Mouse (Mus musculus) ES-Bruce4 (cell line): ENCODE results near the gene Ces2a.

Experiments
- CTCF ChIP-seq: IDR thresholded peaks from one replicate; pipeline ENCODE4 v1.8.1; 2011; ENCODE audit warnings: low read depth, low read length
- POLR2A ChIP-seq: IDR thresholded peaks from one replicate; pipeline ENCODE4 v1.8.1; 2011; ENCODE audit warnings: low read length; ENCODE audit not compliant: insufficient read depth

DNA sequence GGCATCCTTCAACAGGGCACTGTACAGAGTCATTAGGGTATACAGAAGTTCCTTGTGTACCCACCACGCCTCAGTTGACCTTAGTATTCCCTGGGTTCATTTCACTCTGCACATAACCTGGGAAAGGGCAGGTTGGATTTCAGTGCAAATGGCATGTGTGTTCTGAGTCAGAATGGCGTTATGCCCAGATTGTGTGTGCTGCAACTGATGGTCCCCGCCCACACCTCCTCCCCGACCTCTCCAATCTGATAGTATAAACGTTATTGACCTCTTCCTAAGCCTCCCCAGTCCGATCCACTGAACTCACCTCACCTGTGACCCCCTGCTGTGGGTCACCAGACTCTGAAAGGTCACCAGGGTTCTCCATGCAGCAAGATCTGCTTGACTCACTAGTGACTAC is 1.8 kb upstream of the Ces2a start:
- no peak for TF ChIP-seq POLR2A
- no peak for TF ChIP-seq CTCF
